Mouse (Mus musculus) neural tube, embryonic 11.5 days (tissue): ENCODE measurements around the gene Cmklr1. TPM values are rescaled to one million over a fixed set of nuclear protein-coding genes. Genes with fewer than 3 reads are reported as not detected.

Source experiments
- ATAC-seq: fragments of 200-750 bp; cut with Nextera tagmentation; 2 replicates; pipeline ENCODE4 v1.8.0; 2017; ENCODE audit warnings: moderate number of reproducible peaks, mild to moderate bottlenecking, moderate TSS enrichment, moderate library complexity; ENCODE audit not compliant: insufficient read depth, low FRiP score, low TSS enrichment
- DNase-seq: peaks from one replicate; pipeline ENCODE4 v3.0.0-alpha.2; 2015; ENCODE audit warnings: low spot score
- H3K27ac ChIP-seq: fragments of 300-500 bp; sonication (generic); 2 replicates; pipeline ENCODE4 v1.5.1; 2014; ENCODE audit warnings: low read depth, mild to moderate bottlenecking, low read length
- H3K27me3 ChIP-seq: fragments of 300-500 bp; sonication (generic); 2 replicates; pipeline ENCODE4 v1.6.1; 2014; ENCODE audit warnings: mild to moderate bottlenecking, low read length, mixed read lengths; ENCODE audit not compliant: control insufficient read depth, insufficient read depth
- H3K36me3 ChIP-seq: fragments of 300-500 bp; sonication (generic); 2 replicates; pipeline ENCODE4 v1.6.1; 2014; ENCODE audit warnings: mild to moderate bottlenecking, low read length, moderate library complexity, mixed read lengths; ENCODE audit not compliant: control insufficient read depth, insufficient read depth
- H3K4me1 ChIP-seq: fragments of 300-500 bp; sonication (generic); 2 replicates; pipeline ENCODE4 v1.6.1; 2014; ENCODE audit warnings: low read length, mixed read lengths; ENCODE audit not compliant: control insufficient read depth, insufficient read depth
- H3K4me2 ChIP-seq: fragments of 300-500 bp; sonication (generic); 2 replicates; pipeline ENCODE4 v1.6.1; 2014; ENCODE audit warnings: low read depth, mild to moderate bottlenecking, moderate library complexity
- H3K4me3 ChIP-seq: fragments of 300-500 bp; sonication (generic); 2 replicates; pipeline ENCODE4 v1.5.1; 2014; ENCODE audit warnings: low read depth, low read length
- H3K9ac ChIP-seq: fragments of 300-500 bp; sonication (generic); 2 replicates; pipeline ENCODE4 v1.6.1; 2014; ENCODE audit warnings: mild to moderate bottlenecking, low read length
- H3K9me3 ChIP-seq: fragments of 300-500 bp; sonication (generic); 2 replicates; pipeline ENCODE4 v1.6.1; 2016; ENCODE audit warnings: low read length; ENCODE audit not compliant: control insufficient read depth
- WGBS: fragments of 180-500 bp; shearing (Covaris S2); extraction: QIAGEN DNeasy Blood & Tissue Kit; methylation state at CpG from one replicate; pipeline ENCODE4 v1.1.7; 2014; 5-methylcytosine and 5-hydroxymethylcytosine counted together
- polyA plus RNA-seq: library from polyadenylated mRNA; unstranded; fragments of >200 nt; fragmentation: Nextera tagmentation; extraction: Ambion mirVana; gene quantifications from 2 replicates; pipeline ENCODE4 v1.2.1, GENCODE M21; 2014

Cmklr1 gene
- polyA plus RNA-seq, 1 experiment from 2014 or later, result 1.8 TPM

DNA sequence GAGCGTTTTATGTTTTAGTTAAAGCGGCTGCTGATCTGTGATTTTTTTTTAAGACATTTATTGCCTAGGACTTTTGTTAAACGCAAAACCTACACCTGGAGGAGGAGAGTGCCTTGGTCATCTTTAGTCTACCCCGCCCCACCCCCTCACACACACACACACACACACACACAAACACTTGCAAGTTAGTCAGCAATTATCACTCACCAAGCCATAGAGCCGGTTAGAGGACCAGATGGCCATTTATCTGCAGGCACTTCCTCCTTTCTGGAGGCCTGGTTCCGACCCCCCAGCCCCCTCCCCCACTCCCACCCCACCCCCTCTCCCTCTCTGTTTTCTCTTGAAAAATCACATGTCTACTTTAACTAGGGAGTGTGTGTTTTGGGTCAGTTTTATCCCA, 65.8 kb downstream of the Cmklr1 start:
- 40% methylated on average over 6 of the region's 6 CpGs for WGBS
- Histone ChIP-seq H3K36me3 (no peaks in the 10 kb centered on the region), H3K27me3 (no peaks in the 10 kb centered on the region), H3K27ac (no peak overlapping the region), H3K4me1 (0 out of 2 replicates have a peak, but pooled peaks cover 2% of the 10 kb centered on the region), H3K9ac (no peak overlapping the region), H3K4me3 (no peak overlapping the region), H3K4me2 (no peak overlapping the region), H3K9me3 (no peaks in the 10 kb centered on the region)
- DNase-seq (no peak), ATAC-seq (no peak)

DNA sequence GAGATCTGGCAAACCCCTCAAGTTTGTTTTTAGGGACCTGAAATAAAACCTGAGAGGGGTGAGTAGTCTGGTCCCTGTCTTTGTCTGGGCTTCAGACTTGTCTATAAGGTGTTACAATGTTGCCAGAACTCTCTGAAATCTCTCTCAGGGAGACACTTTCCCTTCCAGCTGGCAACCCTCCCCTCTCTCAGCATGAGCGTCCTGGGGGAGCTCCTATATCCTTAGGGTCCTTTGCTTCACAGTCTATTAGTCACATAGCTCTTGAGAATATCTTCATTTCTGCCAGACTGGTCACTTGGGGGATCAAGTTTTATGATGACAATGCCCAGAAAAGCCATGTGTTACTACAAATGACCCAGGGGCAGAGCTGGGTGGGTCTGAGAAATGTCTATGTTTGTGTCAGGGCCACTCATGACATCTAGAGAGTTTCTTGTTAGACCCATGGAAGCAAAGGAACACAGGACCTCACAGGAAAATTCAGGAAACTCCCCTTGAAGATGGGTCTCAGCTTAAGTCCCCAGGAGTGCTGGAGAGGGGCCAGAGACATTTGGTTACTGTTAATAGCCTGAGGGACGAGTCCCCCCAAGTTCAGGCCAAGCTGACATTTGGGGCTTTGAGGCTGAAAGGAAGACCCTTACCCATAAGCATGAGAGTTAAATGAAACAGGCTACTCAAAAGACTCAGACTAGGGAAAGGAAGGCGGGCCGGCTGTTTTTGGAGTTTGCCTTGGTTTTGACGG, 66.6 kb downstream of the Cmklr1 start:
- ATAC-seq (no peak), DNase-seq (no peak)
- WGBS, result 70% methylated on average over 5 of the region's 5 CpGs

DNA sequence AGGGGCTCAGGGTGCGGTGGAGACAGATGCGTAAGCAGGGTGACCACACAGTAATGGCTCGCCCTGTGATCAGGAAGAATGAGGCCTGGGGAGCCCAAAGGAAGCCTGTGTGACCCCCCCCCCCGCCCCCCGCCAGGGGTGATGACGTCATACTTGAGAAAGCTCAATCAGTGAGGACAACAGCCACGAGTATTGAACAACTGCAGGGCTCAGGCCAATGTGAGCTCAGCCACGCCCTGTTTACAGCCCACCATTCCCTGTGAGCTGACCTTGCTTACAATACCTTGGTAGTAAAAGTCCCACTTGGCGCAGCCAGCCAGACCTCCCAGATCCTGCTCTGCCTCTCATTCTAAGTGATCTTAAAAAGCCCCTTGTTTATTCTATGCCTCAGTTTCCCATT, 69.4 kb downstream of the Cmklr1 start:
- H3K4me3 ChIP-seq, result no peak overlapping the region
- H3K9me3 ChIP-seq, result no peaks in the 10 kb centered on the region
- 44% methylated on average over 9 of the region's 9 CpGs for WGBS
- H3K36me3 ChIP-seq, result no peaks in the 10 kb centered on the region
- DNase-seq (no peak), ATAC-seq (no peak)
- no peaks in the 10 kb centered on the region for H3K27me3 ChIP-seq
- H3K9ac ChIP-seq, result no peak overlapping the region
- 0 out of 2 replicates have a peak, but pooled peaks cover 5% of the 10 kb centered on the region for H3K4me1 ChIP-seq
- no peak overlapping the region for H3K27ac ChIP-seq
- H3K4me2 ChIP-seq, result no peak overlapping the region

More for the DNA sequence above, 66.6 kb downstream of the Cmklr1 start:
- Histone ChIP-seq H3K27ac (no peak overlapping the region), H3K4me2 (no peak overlapping the region), H3K36me3 (no peaks in the 10 kb centered on the region), H3K9ac (no peak overlapping the region), H3K27me3 (no peaks in the 10 kb centered on the region), H3K9me3 (no peaks in the 10 kb centered on the region), H3K4me1 (0 out of 2 replicates have a peak, but pooled peaks cover 2% of the 10 kb centered on the region), H3K4me3 (no peak overlapping the region)

DNA sequence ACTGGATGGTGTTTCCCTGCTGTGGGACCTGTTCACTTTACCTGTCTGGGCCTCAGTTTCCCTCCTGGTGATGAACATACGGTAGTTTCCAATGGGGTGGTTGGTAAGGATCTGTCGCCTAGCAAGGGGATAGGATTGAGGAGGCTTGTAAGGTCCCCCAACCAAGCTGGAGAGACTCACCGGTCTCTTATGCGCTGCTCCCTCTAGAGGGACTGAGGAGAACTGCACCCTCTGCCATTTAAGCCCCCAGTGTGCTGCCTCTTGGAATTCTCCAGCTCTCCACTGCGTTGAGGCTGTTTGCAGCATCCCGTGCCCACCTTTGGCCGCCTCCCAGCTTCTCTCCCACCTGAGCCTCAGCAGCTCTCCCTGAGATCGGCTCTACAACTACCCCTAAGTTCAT, 70.0 kb downstream of the Cmklr1 start:
- Histone ChIP-seq H3K36me3 (no peaks in the 10 kb centered on the region), H3K27me3 (no peaks in the 10 kb centered on the region), H3K9me3 (no peaks in the 10 kb centered on the region), H3K27ac (no peak overlapping the region), H3K4me2 (no peak overlapping the region), H3K9ac (no peak overlapping the region), H3K4me3 (no peak overlapping the region), H3K4me1 (0 out of 2 replicates have a peak, but pooled peaks cover 5% of the 10 kb centered on the region)
- WGBS, result 52% methylated on average over 8 of the region's 8 CpGs
- ATAC-seq, result no peak
- DNase-seq, result peak; percentile 38

DNA sequence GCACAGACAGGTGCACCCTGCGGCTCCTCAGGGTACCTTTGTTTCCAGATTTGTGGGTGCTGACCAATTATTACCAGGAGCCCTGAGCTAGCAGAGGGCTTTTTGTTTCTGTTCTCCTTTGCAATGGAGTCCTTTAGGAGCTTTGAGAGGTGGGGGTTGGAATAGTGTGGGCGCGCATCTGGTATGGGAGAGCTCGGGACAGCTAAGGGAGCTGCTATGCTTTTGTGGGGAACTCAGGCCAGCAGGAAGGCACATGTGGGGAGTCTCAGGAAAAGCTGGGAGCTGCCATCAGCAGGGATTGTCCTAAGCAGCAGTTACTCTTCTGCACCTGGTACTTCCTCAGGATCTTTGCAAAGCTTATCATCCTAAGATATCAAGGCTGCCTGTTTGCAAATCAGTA, 71.1 kb downstream of the Cmklr1 start:
- H3K4me2 ChIP-seq, result no peak overlapping the region
- H3K36me3 ChIP-seq, result no peaks in the 10 kb centered on the region
- no peak overlapping the region for H3K4me3 ChIP-seq
- no peaks in the 10 kb centered on the region for H3K9me3 ChIP-seq
- 87% methylated on average over 4 of the region's 4 CpGs for WGBS
- no peaks in the 10 kb centered on the region for H3K27me3 ChIP-seq
- DNase-seq (no peak), ATAC-seq (no peak)
- no peak overlapping the region for H3K27ac ChIP-seq
- H3K9ac ChIP-seq, result no peak overlapping the region
- H3K4me1 ChIP-seq, result 0 out of 2 replicates have a peak, but pooled peaks cover 5% of the 10 kb centered on the region

DNA sequence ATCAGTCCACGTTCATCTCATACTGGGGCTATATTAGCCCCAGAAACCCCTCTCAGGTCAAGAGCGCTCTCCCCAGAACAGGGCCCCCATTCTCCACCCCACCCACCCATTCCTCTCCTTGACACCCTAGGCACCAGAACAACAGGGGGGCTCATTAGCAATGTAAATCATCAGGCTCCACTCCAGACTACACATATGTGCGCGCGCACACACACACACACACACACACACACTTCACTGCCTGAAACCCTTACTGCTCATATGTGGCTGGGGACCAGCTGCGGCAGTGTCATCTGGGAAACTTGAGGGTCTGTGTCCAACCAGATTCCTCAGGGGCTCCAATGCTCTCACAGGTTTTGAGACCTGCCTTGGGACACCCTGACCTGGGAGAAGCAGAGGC, 71.8 kb downstream of the Cmklr1 start:
- Histone ChIP-seq H3K27ac (no peak overlapping the region), H3K4me1 (0 out of 2 replicates have a peak, but pooled peaks cover 3% of the 10 kb centered on the region), H3K9me3 (no peaks in the 10 kb centered on the region), H3K27me3 (no peaks in the 10 kb centered on the region), H3K4me2 (no peak overlapping the region), H3K36me3 (no peaks in the 10 kb centered on the region), H3K4me3 (no peak overlapping the region), H3K9ac (no peak overlapping the region)
- WGBS, result 86% methylated on average over 6 of the region's 6 CpGs
- no peak for DNase-seq
- ATAC-seq, result no peak

DNA sequence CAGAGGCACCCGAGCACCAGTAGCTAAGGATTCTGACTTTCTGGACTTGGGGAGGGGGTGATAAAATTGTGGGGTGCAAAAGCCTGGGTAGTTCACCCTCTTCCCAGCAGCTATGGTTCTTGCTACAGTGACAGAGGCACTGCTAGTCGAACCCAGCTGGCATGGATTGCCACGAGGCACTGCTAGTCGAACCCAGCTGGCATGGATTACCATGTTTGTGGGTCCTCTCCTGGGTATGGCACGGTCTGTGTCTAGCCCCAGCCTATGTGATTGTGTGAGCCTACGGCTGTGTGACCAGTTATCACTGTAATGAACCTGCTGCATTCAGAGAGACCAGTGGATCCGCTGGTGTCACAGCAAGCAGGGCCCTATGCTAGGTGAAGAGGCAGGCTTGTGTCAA, 72.7 kb downstream of the Cmklr1 start:
- H3K27ac ChIP-seq, result no peak overlapping the region
- ATAC-seq (no peak), DNase-seq (no peak)
- no peaks in the 10 kb centered on the region for H3K36me3 ChIP-seq
- H3K4me1 ChIP-seq, result 0 out of 2 replicates have a peak, but pooled peaks cover 3% of the 10 kb centered on the region
- no peaks in the 10 kb centered on the region for H3K27me3 ChIP-seq
- WGBS, result 90% methylated on average over 7 of the region's 7 CpGs
- no peak overlapping the region for H3K4me3 ChIP-seq
- no peak overlapping the region for H3K9ac ChIP-seq
- H3K4me2 ChIP-seq, result no peak overlapping the region
- no peaks in the 10 kb centered on the region for H3K9me3 ChIP-seq

DNA sequence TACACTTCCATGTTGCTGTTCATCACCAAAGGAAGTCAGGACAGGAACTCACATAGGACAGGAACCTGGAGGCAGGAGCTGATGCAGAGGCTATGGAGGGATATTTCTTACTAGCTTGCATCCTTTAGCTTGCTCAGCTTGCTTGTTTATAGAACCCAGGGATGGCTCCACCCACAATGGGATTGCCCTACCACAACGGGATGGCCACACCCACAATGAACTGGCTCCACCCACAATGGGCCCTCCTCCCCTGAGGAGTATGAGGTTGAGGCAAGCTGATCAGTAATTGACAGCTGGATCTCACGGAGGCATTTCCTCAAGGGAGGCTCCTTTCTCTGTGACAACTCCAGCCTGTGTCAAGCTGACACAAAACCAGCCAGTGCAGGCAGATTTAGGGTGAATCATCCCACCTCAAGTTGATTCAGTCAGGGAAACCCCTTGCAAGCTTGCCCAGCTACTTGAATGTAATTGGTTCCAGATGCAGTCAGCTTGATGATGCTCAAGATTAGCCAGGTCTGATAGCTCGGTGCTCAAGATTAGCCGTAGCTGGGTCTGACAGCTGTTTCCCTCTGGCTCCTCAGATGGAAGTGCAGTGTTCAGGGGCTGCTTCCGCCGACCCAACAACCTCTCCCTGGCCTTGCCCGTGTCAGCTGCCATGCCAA, 80.0 kb downstream of the Cmklr1 start:
- 55% methylated on average over 7 of the region's 7 CpGs for WGBS
- H3K4me1 ChIP-seq, result no peaks in the 10 kb centered on the region
- no peak overlapping the region for H3K4me3 ChIP-seq

DNA sequence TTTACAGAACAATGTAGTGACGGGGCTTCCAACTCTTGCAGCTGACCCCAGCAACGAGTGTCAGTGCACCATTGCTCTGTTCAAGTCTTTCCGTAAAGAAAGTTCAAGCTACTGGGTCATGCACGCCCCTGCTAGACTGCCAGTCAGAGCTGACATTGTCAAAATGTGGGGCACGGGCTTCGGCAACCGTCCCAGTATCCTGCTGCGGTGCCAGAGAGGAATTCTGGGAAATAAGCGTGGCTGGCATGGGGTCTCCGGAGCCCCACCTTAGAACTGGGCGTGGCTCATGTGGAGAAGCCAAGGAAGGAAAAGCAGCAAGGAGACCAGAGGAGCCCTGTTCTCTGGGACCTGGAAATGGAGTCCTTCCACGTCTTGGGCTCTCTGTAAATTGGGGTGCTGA, 84.4 kb downstream of the Cmklr1 start:
- no peaks in the 10 kb centered on the region for H3K27me3 ChIP-seq
- DNase-seq (no peak), ATAC-seq (no peak)
- H3K9ac ChIP-seq, result no peak overlapping the region
- H3K36me3 ChIP-seq, result no peaks in the 10 kb centered on the region
- no peaks in the 10 kb centered on the region for H3K9me3 ChIP-seq
- no peak overlapping the region for H3K4me3 ChIP-seq
- no peaks in the 10 kb centered on the region for H3K4me1 ChIP-seq
- WGBS, result 75% methylated on average over 12 of the region's 12 CpGs
- no peak overlapping the region for H3K4me2 ChIP-seq
- no peak overlapping the region for H3K27ac ChIP-seq

More for the DNA sequence above, 80.0 kb downstream of the Cmklr1 start:
- Histone ChIP-seq H3K27ac (no peak overlapping the region), H3K9me3 (no peaks in the 10 kb centered on the region), H3K4me2 (no peak overlapping the region), H3K27me3 (no peaks in the 10 kb centered on the region), H3K36me3 (no peaks in the 10 kb centered on the region), H3K9ac (no peak overlapping the region)
- ATAC-seq (no peak), DNase-seq (no peak)
